8 mouse cellular contexts compared by ENCODE assay signal in the genomic region with DNA sequence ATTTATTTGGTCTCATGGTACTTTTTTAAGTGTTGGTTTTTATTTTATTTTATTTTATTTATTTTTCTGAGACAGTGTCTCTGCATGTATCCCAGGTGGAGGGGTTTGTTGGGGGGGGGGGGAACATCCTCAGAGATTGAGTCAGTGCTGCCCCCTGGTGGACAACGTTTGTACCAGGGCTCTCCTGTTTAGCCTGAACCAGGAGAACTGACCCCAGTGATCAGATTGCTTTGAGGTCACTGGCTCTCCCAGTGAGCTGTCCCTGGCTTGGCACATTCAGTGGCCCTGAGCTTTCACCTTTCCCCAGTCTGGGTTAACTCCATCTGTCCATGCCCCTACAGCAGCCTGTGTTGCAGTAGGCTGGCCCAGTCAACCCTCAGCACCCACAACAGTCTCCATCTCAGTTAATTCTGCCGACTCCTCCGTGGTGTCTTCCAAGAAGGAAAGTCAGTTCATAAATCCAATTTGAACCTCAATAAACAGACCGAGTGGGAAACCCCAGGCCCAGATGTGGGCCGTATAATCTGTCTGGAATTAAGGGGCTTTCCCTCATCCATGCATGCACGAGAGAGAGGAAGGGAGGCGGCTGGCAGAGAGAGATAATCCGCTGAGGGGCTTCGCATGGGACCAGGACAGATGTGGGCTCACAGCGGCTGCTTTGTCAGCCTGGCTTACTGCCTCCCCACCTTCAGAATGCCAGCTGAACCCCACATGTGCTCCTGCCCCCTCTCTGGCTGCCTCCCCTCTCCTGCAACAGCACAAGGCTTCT. TPM values are rescaled to one million over a fixed set of nuclear protein-coding genes. Genes with fewer than 3 reads are reported as not detected.
DNase-seq lines count a peak whose midpoint lies in the region; ATAC-seq and TF ChIP-seq lines count a peak whose summit lies in the region.

No protein-coding gene starts in this region.

- H3K4me1 ChIP-seq in kidney, embryonic 15.5 days, result peaks cover 3% of the 10 kb centered on the region; the same call in 1 of the 2 replicates
- no peaks in the 10 kb centered on the region for H3K4me1 ChIP-seq in forebrain, embryonic 11.5 days (replicated peaks; ENCODE audit: control insufficient read depth, insufficient read depth, low read length)
- H3K4me1 ChIP-seq in hindbrain, postnatal 0 days (ENCODE audit: insufficient read depth, low read length), result no peaks in the 10 kb centered on the region
- peaks cover 8% of the 10 kb centered on the region for H3K4me1 ChIP-seq in limb, embryonic 10.5 days
- no peaks in the 10 kb centered on the region for H3K4me1 ChIP-seq in neural tube, embryonic 11.5 days (ENCODE audit: control insufficient read depth, insufficient read depth, low read length)

- peaks cover 58% of the 10 kb centered on the region for H3K27me3 ChIP-seq in kidney, embryonic 15.5 days
- no peaks in the 10 kb centered on the region for H3K27me3 ChIP-seq in forebrain, embryonic 11.5 days (ENCODE audit: control insufficient read depth, insufficient read depth, low read length)
- H3K27me3 ChIP-seq in hindbrain, postnatal 0 days (ENCODE audit: insufficient read depth, low read length), result 0 out of 2 replicates have a peak, but pooled peaks cover 8% of the 10 kb centered on the region
- H3K27me3 ChIP-seq in limb, embryonic 10.5 days (ENCODE audit: low read depth, poor library complexity, severe bottlenecking), result peaks cover 62% of the 10 kb centered on the region
- H3K27me3 ChIP-seq in neural tube, embryonic 11.5 days (ENCODE audit: control insufficient read depth, insufficient read depth, low read length), result no peaks in the 10 kb centered on the region

- no peak overlapping the region for H3K4me3 ChIP-seq in kidney, embryonic 15.5 days (replicated peaks)
- H3K4me3 ChIP-seq in forebrain, embryonic 11.5 days (ENCODE audit: low read depth, low read length), result no peak overlapping the region
- no peak overlapping the region for H3K4me3 ChIP-seq in hindbrain, postnatal 0 days (ENCODE audit: low read length)
- H3K4me3 ChIP-seq in limb, embryonic 10.5 days, result no peak overlapping the region
- no peak overlapping the region for H3K4me3 ChIP-seq in neural tube, embryonic 11.5 days (ENCODE audit: low read depth, low read length)

- H3K9ac ChIP-seq in kidney, embryonic 15.5 days, result no peak overlapping the region
- no peak overlapping the region for H3K9ac ChIP-seq in forebrain, embryonic 11.5 days (ENCODE audit: low read length)
- H3K9ac ChIP-seq in hindbrain, postnatal 0 days (replicated peaks; ENCODE audit: low read length), result no peak overlapping the region
- H3K9ac ChIP-seq in neural tube, embryonic 11.5 days (ENCODE audit: low read length), result no peak overlapping the region

- DNase-seq in kidney, adult 11 months, result peak; percentile 28
- peak; percentile 84 for DNase-seq in adrenal gland, postnatal 14 days
- DNase-seq in forebrain, embryonic 11.5 days (ENCODE audit: low spot score), result peak; percentile 76
- peak; percentile 76 for DNase-seq in hindbrain, postnatal 0 days (ENCODE audit: low spot score)
- DNase-seq in limb, embryonic 10.5 days (ENCODE audit: low spot score), result peak; percentile 82
- peak; percentile 47 for DNase-seq in neural tube, embryonic 11.5 days (ENCODE audit: low spot score)

- no peak overlapping the region for H3K4me2 ChIP-seq in kidney, embryonic 15.5 days
- no peak overlapping the region for H3K4me2 ChIP-seq in forebrain, embryonic 11.5 days (ENCODE audit: low read depth, low read length, severe bottlenecking)
- no peak overlapping the region for H3K4me2 ChIP-seq in hindbrain, postnatal 0 days (ENCODE audit: low read depth, low read length)
- H3K4me2 ChIP-seq in neural tube, embryonic 11.5 days (ENCODE audit: low read depth), result no peak overlapping the region

- no peaks in the 10 kb centered on the region for H3K36me3 ChIP-seq in kidney, embryonic 15.5 days
- no peaks in the 10 kb centered on the region for H3K36me3 ChIP-seq in forebrain, embryonic 11.5 days (ENCODE audit: control insufficient read depth, insufficient read depth, low read length)
- no peaks in the 10 kb centered on the region for H3K36me3 ChIP-seq in hindbrain, postnatal 0 days (ENCODE audit: insufficient read depth, low read length)
- no peaks in the 10 kb centered on the region for H3K36me3 ChIP-seq in limb, embryonic 10.5 days
- no peaks in the 10 kb centered on the region for H3K36me3 ChIP-seq in neural tube, embryonic 11.5 days (ENCODE audit: control insufficient read depth, insufficient read depth, low read length)

- WGBS in kidney, embryonic 15.5 days, result 64% methylated on average over 10 of the region's 10 CpGs
- 66% methylated on average over 10 of the region's 10 CpGs for WGBS in forebrain, embryonic 11.5 days
- WGBS in hindbrain, postnatal 0 days, result 53% methylated on average over 10 of the region's 10 CpGs
- 71% methylated on average over 10 of the region's 10 CpGs for WGBS in limb, embryonic 10.5 days
- 72% methylated on average over 10 of the region's 10 CpGs for WGBS in neural tube, embryonic 11.5 days

- TF ChIP-seq CTCF in hindbrain, postnatal 0 days (IDR thresholded peaks at IDR 0.05; ENCODE audit: low read depth), result peak; percentile 74

- H3K27ac ChIP-seq in kidney, embryonic 15.5 days, result no peak overlapping the region
- no peak overlapping the region for H3K27ac ChIP-seq in forebrain, embryonic 11.5 days (ENCODE audit: low read depth, low read length)
- no peak overlapping the region for H3K27ac ChIP-seq in hindbrain, postnatal 0 days
- H3K27ac ChIP-seq in limb, embryonic 10.5 days, result no peak overlapping the region
- no peak overlapping the region for H3K27ac ChIP-seq in neural tube, embryonic 11.5 days (ENCODE audit: low read depth, low read length)

- ATAC-seq in kidney, embryonic 15.5 days (replicated peaks; ENCODE audit: low FRiP score), result no peak
- 0 out of 2 replicates have a peak, but pooled peaks have one; percentile 10 for ATAC-seq in forebrain, embryonic 11.5 days (replicated peaks; ENCODE audit: low FRiP score)
- ATAC-seq in hindbrain, postnatal 0 days, result peak; percentile 36; the same call in 1 of the 2 replicates
- no peak for ATAC-seq in neural tube, embryonic 11.5 days (ENCODE audit: insufficient read depth, low FRiP score, low TSS enrichment)
- ATAC-seq in erythroblast, adult 5-6 weeks (replicated peaks; ENCODE audit: low FRiP score, poor library complexity, severe bottlenecking), result no peak

- H3K9me3 ChIP-seq in kidney, embryonic 15.5 days (replicated peaks), result no peaks in the 10 kb centered on the region
- no peaks in the 10 kb centered on the region for H3K9me3 ChIP-seq in forebrain, embryonic 11.5 days (ENCODE audit: control insufficient read depth, low read length)
- no peaks in the 10 kb centered on the region for H3K9me3 ChIP-seq in hindbrain, postnatal 0 days (ENCODE audit: low read length)
- no peaks in the 10 kb centered on the region for H3K9me3 ChIP-seq in limb, embryonic 10.5 days (replicated peaks)
- no peaks in the 10 kb centered on the region for H3K9me3 ChIP-seq in neural tube, embryonic 11.5 days (ENCODE audit: control insufficient read depth, low read length)

RNA-seq across cellular contexts. Expression of a gene that starts 7.7 kb away (rescaled TPM):
- 0.18 TPM in 1 of 2 replicates, not detected in the other for polyA plus RNA-seq in kidney, embryonic 15.5 days (2015; fragmentation: Nextera tagmentation; extraction: Ambion mirVana)
- 3.1 TPM in 1 of 2 replicates, not detected in the other for total RNA-seq in adrenal gland, postnatal 14 days (2021)
- polyA plus RNA-seq in forebrain, embryonic 11.5 days (2014; fragmentation: Nextera tagmentation; extraction: Ambion mirVana), result not detected in 2 replicates
- total RNA-seq in hindbrain, postnatal 0 days (2014; rRNA removed), result 0.37 and 0.40 TPM in 2 replicates
- 0.06 TPM in 1 of 2 replicates, not detected in the other for polyA plus RNA-seq in hindbrain, postnatal 0 days (2015; fragmentation: Nextera tagmentation; extraction: Ambion mirVana)
- polyA plus RNA-seq in limb, embryonic 10.5 days (2016; fragmentation: Nextera tagmentation; extraction: Ambion mirVana), result 0.09 TPM in 1 of 2 replicates, not detected in the other
- polyA plus RNA-seq in neural tube, embryonic 11.5 days (2014; fragmentation: Nextera tagmentation; extraction: Ambion mirVana), result 0.08 TPM in 1 of 2 replicates, not detected in the other
- not detected in 2 replicates for total RNA-seq in erythroblast, adult 5-6 weeks (2015; ENCODE audit: low replicate concordance)
- total RNA-seq in erythroblast, adult 5-6 weeks (2017; ENCODE audit: low replicate concordance), result not detected in 2 replicates

RNA-seq across cellular contexts. Expression of a gene that starts 9.7 kb away (rescaled TPM):
- polyA plus RNA-seq in kidney, embryonic 15.5 days (2015; fragmentation: Nextera tagmentation; extraction: Ambion mirVana), result 2.9 and 5.9 TPM in 2 replicates
- 10.1 and 12.8 TPM in 2 replicates for total RNA-seq in adrenal gland, postnatal 14 days (2021)
- 2.4 and 2.8 TPM in 2 replicates for polyA plus RNA-seq in forebrain, embryonic 11.5 days (2014; fragmentation: Nextera tagmentation; extraction: Ambion mirVana)
- total RNA-seq in hindbrain, postnatal 0 days (2014; rRNA removed), result 31.0 and 32.9 TPM in 2 replicates
- polyA plus RNA-seq in hindbrain, postnatal 0 days (2015; fragmentation: Nextera tagmentation; extraction: Ambion mirVana), result 27.3 and 30.3 TPM in 2 replicates
- 1.1 and 2.8 TPM in 2 replicates for polyA plus RNA-seq in limb, embryonic 10.5 days (2016; fragmentation: Nextera tagmentation; extraction: Ambion mirVana)
- 20.3 and 20.9 TPM in 2 replicates for polyA plus RNA-seq in neural tube, embryonic 11.5 days (2014; fragmentation: Nextera tagmentation; extraction: Ambion mirVana)
- not detected in 2 replicates for total RNA-seq in erythroblast, adult 5-6 weeks (2015; ENCODE audit: low replicate concordance)
- total RNA-seq in erythroblast, adult 5-6 weeks (2017; ENCODE audit: low replicate concordance), result not detected in 2 replicates

RNA-seq across cellular contexts. Expression of a gene that starts 20.7 kb away (rescaled TPM):
- not detected in 2 replicates for polyA plus RNA-seq in kidney, embryonic 15.5 days (2015; fragmentation: Nextera tagmentation; extraction: Ambion mirVana)
- total RNA-seq in adrenal gland, postnatal 14 days (2021), result not detected in 2 replicates
- polyA plus RNA-seq in forebrain, embryonic 11.5 days (2014; fragmentation: Nextera tagmentation; extraction: Ambion mirVana), result not detected in 2 replicates
- total RNA-seq in hindbrain, postnatal 0 days (2014; rRNA removed), result 1.2 and 1.4 TPM in 2 replicates
- 0.58 and 0.71 TPM in 2 replicates for polyA plus RNA-seq in hindbrain, postnatal 0 days (2015; fragmentation: Nextera tagmentation; extraction: Ambion mirVana)
- not detected in 2 replicates for polyA plus RNA-seq in limb, embryonic 10.5 days (2016; fragmentation: Nextera tagmentation; extraction: Ambion mirVana)
- polyA plus RNA-seq in neural tube, embryonic 11.5 days (2014; fragmentation: Nextera tagmentation; extraction: Ambion mirVana), result not detected in 2 replicates
- total RNA-seq in erythroblast, adult 5-6 weeks (2015; ENCODE audit: low replicate concordance), result not detected in 2 replicates
- total RNA-seq in erythroblast, adult 5-6 weeks (2017; ENCODE audit: low replicate concordance), result not detected in 2 replicates

RNA-seq across cellular contexts. Expression of a gene that starts 45.4 kb away (rescaled TPM):
- 0.04 TPM in 2 replicates for polyA plus RNA-seq in kidney, embryonic 15.5 days (2015; fragmentation: Nextera tagmentation; extraction: Ambion mirVana)
- total RNA-seq in adrenal gland, postnatal 14 days (2021), result not detected in 2 replicates
- polyA plus RNA-seq in forebrain, embryonic 11.5 days (2014; fragmentation: Nextera tagmentation; extraction: Ambion mirVana), result 0.08 and 0.09 TPM in 2 replicates
- total RNA-seq in hindbrain, postnatal 0 days (2014; rRNA removed), result 6.5 and 7.7 TPM in 2 replicates
- polyA plus RNA-seq in hindbrain, postnatal 0 days (2015; fragmentation: Nextera tagmentation; extraction: Ambion mirVana), result 1.9 TPM in 2 replicates
- polyA plus RNA-seq in limb, embryonic 10.5 days (2016; fragmentation: Nextera tagmentation; extraction: Ambion mirVana), result 0.04 and 0.08 TPM in 2 replicates
- polyA plus RNA-seq in neural tube, embryonic 11.5 days (2014; fragmentation: Nextera tagmentation; extraction: Ambion mirVana), result 0.47 and 0.84 TPM in 2 replicates
- not detected in 2 replicates for total RNA-seq in erythroblast, adult 5-6 weeks (2015; ENCODE audit: low replicate concordance)
- 0.14 TPM in 1 of 2 replicates, not detected in the other for total RNA-seq in erythroblast, adult 5-6 weeks (2017; ENCODE audit: low replicate concordance)

Comparison
In these comparisons a context has a peak if more than half of its experiments do, and no peak if none do; other contexts are left out.
1. DNase-seq: peak in every context shown above with its lines; median percentile 84 in adrenal gland, postnatal 14 days; 82 in limb, embryonic 10.5 days; 76 in forebrain, embryonic 11.5 days; 76 in hindbrain, postnatal 0 days; 47 in neural tube, embryonic 11.5 days; 28 in kidney, adult 11 months.
2. ATAC-seq: peak in forebrain, embryonic 11.5 days (single experiment) and hindbrain, postnatal 0 days (single experiment); none in kidney, embryonic 15.5 days (single experiment), neural tube, embryonic 11.5 days (single experiment) and erythroblast, adult 5-6 weeks (single experiment).